Mouse (Mus musculus): ENCODE results near the gene Polr2f. TPM values are rescaled to one million over a fixed set of nuclear protein-coding genes. Genes with fewer than 3 reads are reported as not detected.

Polr2f gene
- polyA plus RNA-seq, 2 experiments from 2014 or later, result 105 to 132 TPM

- no peak for ATAC-seq
Measured at GRCm38 (mm10) chr15:79122546-79122945, 18.3 kb upstream of the Polr2f start.

GRCm38 (mm10) chr15:79123751-79124150 lies 17.1 kb upstream of the Polr2f start:
- no peak for ATAC-seq

- no peak for ATAC-seq
Measured at GRCm38 (mm10) chr15:79124331-79124875, 16.4 kb upstream of the Polr2f start.

- no peak for ATAC-seq
Measured at GRCm38 (mm10) chr15:79126217-79126932, 14.4 kb upstream of the Polr2f start.

- ATAC-seq, result no peak
Measured at GRCm38 (mm10) chr15:79127101-79127500, 13.7 kb upstream of the Polr2f start.

GRCm38 (mm10) chr15:79128208-79128607 lies 12.6 kb upstream of the Polr2f start:
- no peak for ATAC-seq

GRCm38 (mm10) chr15:79129311-79129710 lies 11.5 kb upstream of the Polr2f start:
- ATAC-seq, result no peak

GRCm38 (mm10) chr15:79130782-79131181 lies 10.0 kb upstream of the Polr2f start:
- no peak for ATAC-seq

GRCm38 (mm10) chr15:79131442-79131841 lies 9.4 kb upstream of the Polr2f start:
- ATAC-seq, result no peak

- ATAC-seq, result no peak
Measured at GRCm38 (mm10) chr15:79133191-79133661, 7.6 kb upstream of the Polr2f start.

GRCm38 (mm10) chr15:79134496-79135270 lies 6.1 kb upstream of the Polr2f start:
- no peak for ATAC-seq

GRCm38 (mm10) chr15:79135332-79135731 lies 5.5 kb upstream of the Polr2f start:
- ATAC-seq, result no peak

GRCm38 (mm10) chr15:79135783-79136575 lies 4.8 kb upstream of the Polr2f start:
- ATAC-seq, result no peak

- ATAC-seq, result no peak
Measured at GRCm38 (mm10) chr15:79139640-79140039, 1.2 kb upstream of the Polr2f start.

GRCm38 (mm10) chr15:79141566-79141917 lies 733 bp downstream of the Polr2f start:
- no peak for ATAC-seq

GRCm38 (mm10) chr15:79143316-79143715 lies 2.5 kb downstream of the Polr2f start:
- ATAC-seq, result no peak

GRCm38 (mm10) chr15:79144021-79144420 lies 3.2 kb downstream of the Polr2f start:
- no peak for ATAC-seq

- ATAC-seq, result no peak
Measured at GRCm38 (mm10) chr15:79145522-79145921, 4.7 kb downstream of the Polr2f start.

- ATAC-seq, result no peak
Measured at GRCm38 (mm10) chr15:79148533-79148932, 7.7 kb downstream of the Polr2f start.

GRCm38 (mm10) chr15:79151881-79152280 lies 11.1 kb downstream of the Polr2f start:
- ATAC-seq, result no peak

- no peak for ATAC-seq
Measured at GRCm38 (mm10) chr15:79152709-79153108, 11.9 kb downstream of the Polr2f start.

- no peak for ATAC-seq
Measured at GRCm38 (mm10) chr15:79155572-79155971, 14.8 kb downstream of the Polr2f start.

- no peak for ATAC-seq
Measured at GRCm38 (mm10) chr15:79162301-79162700, 21.5 kb downstream of the Polr2f start.

All from activated CD4-positive, CD25-positive, alpha-beta regulatory T cell, adult 4 months (primary cell).